Mouse (Mus musculus): Measurements from ENCODE around the gene Casc3.

The Casc3 gene

DNA sequence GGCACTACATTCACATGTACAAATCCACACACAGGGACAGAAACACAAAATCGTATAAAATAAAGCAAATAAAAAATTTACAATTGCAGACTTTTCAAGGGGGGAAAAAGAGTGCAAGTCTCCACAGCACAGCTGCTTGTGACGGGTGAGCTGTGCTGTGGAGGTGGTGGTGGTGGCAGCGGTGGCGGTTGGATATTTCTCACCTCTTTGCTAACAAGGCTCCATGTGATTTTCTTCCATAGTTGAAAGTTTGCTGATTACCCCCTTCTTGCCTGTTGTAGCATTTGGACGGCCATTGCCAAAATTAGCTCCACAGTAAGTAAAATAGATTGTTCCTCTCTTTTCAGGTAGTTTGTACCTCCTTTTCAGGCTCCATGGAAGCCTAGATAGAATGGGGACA, at the start of gene Casc3:
TSS of gene Casc3 (plus strand) at position 301 of the 400 bp plus-strand sequence.
- DNase-seq (ENCODE audit: low spot score in 2 of 2), result no peak

DNA sequence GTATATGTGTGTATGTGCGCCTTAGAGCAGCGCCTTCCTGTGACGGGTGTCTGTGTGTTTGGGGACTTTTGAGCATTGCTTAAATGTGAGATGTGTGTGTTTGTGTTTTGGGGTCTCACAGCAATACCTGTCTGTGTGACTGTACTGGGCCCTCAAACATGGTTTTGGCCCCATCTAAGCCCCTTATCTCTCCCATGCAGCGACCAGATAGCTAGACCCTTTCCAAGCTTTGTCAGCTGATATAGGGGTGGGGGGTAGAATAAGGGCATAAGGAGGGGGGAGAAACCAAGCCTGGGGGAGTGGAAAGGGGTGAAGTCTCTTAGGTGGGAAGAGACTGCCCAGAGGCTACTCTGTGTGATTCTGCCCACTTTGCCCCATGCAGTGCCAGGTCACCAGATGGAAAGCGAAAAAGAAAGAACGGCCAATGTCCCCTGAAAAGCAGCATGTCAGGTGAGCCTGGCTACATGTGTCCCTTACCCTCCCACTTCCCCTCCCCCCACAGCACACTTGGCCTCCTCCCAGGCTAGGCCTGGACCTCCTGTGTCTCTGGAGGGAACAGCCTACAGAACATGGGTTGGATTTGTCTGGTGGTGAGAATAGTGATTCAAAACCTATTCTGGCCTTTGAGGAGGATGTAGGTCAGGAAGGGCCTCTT, 48.9 kb upstream of the Casc3 start:
- DNase-seq (ENCODE audit: low spot score in 2 of 2), result no peak

- no peak for DNase-seq (ENCODE audit: low spot score in 2 of 2)
Measured at GRCm38 (mm10) chr11:98756711-98757110, 48.0 kb upstream of the Casc3 start.

DNA sequence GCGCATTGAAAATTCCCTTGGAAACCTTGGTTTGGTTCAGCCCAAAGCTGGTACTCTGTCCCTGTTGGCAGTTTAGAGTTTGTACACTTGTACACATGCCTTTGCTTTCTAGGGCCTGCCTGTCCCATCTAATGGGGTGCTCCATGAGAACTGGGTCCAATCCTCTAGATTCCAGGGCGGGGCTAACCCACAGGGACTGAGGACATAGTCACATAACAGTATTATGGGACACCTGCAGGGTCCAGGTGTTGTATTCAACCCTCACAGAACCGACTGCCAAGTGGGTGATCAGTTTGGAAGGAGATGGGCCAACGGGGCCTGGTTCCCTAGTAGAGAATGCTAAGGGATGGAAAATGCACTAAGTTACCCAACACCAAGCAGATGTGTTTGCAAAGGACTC, 42.8 kb upstream of the Casc3 start:
- no peak for DNase-seq (ENCODE audit: low spot score in 2 of 2)

- DNase-seq (ENCODE audit: low spot score in 2 of 2), result peak in 1 of 2 experiments; percentile 18
Measured at GRCm38 (mm10) chr11:98762756-98763501, 41.8 kb upstream of the Casc3 start.

GRCm38 (mm10) chr11:98763502-98763861, 41.2 kb upstream of the Casc3 start:
- no peak for DNase-seq (ENCODE audit: low spot score in 2 of 2)

DNA sequence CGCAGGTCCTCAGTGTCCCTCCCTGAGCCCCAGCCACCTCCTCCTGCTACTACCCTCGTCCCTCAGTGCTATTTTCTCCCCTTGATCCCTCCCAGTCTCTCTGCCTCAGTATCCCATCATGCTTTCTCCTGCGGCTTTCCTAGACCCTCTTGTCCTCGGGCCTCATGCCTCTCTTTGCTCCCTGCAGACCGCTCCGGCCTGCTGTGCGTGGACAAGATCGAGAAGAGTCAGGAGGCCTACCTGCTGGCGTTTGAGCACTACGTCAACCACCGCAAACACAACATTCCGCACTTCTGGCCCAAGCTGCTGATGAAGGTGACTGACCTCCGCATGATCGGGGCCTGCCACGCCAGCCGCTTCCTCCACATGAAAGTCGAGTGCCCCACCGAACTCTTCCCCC, 40.6 kb upstream of the Casc3 start:
- peak in 1 of 2 experiments; percentile 2 for DNase-seq (ENCODE audit: low spot score in 2 of 2)

GRCm38 (mm10) chr11:98764746-98765145, 40.0 kb upstream of the Casc3 start:
- DNase-seq (ENCODE audit: low spot score in 2 of 2), result no peak

DNA sequence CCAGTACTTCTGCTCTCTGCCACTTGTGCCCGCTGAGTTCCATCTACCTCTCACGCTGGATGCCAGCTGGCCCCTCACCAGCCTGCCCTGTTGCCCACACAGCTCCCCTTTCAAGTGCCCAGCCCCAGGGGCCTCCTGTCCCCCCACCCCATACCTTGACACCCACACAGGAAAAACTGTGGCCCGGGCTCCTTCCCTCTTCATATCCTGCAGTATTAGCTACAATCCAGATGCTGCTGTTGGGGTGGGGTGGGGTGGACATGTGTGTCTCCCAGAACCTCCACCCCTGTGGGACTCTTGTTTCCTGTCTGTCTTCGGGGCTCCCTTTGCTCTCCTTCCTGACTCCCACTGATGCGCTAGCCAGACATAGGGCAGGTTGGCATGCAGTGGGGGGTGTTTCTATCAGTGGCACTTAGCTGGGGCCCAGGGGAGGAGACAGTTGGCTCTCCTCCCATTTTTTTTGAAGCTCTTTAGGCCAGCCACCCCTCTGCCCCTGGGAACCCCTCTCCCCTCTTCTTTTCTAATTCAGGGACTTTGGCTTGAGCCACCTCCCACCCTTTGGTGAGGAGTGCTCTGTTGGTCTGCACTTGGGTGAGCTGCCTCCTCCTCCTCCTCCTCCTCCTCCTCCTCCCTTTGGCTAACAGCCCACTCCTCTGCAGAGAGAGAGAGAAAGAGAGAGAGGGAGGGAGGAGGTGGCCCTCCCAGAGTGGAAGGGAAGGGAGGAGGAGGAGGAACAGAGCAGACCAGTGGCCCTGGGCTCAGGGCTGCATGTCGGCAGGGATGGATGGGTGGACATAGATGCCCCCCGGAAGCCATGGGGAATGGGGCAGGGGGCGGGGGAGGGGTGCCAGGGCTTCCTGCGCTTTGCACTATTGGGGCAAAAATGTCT, 39.0 kb upstream of the Casc3 start:
- DNase-seq (ENCODE audit: low spot score in 2 of 2), result peak in 1 of 2 experiments; percentile 25

GRCm38 (mm10) chr11:98766346-98766745, 38.4 kb upstream of the Casc3 start:
- peak in 1 of 2 experiments; percentile 1 for DNase-seq (ENCODE audit: low spot score in 2 of 2)

- DNase-seq (ENCODE audit: low spot score in 2 of 2), result peak in 1 of 2 experiments; percentile 11
Measured at GRCm38 (mm10) chr11:98766816-98767215, 37.9 kb upstream of the Casc3 start.

GRCm38 (mm10) chr11:98767276-98767675, 37.4 kb upstream of the Casc3 start:
- peak in 1 of 2 experiments; percentile 53 for DNase-seq (ENCODE audit: low spot score in 2 of 2)

- DNase-seq (ENCODE audit: low spot score in 2 of 2), result no peak
Measured at GRCm38 (mm10) chr11:98767713-98768112, 37.0 kb upstream of the Casc3 start.

DNA sequence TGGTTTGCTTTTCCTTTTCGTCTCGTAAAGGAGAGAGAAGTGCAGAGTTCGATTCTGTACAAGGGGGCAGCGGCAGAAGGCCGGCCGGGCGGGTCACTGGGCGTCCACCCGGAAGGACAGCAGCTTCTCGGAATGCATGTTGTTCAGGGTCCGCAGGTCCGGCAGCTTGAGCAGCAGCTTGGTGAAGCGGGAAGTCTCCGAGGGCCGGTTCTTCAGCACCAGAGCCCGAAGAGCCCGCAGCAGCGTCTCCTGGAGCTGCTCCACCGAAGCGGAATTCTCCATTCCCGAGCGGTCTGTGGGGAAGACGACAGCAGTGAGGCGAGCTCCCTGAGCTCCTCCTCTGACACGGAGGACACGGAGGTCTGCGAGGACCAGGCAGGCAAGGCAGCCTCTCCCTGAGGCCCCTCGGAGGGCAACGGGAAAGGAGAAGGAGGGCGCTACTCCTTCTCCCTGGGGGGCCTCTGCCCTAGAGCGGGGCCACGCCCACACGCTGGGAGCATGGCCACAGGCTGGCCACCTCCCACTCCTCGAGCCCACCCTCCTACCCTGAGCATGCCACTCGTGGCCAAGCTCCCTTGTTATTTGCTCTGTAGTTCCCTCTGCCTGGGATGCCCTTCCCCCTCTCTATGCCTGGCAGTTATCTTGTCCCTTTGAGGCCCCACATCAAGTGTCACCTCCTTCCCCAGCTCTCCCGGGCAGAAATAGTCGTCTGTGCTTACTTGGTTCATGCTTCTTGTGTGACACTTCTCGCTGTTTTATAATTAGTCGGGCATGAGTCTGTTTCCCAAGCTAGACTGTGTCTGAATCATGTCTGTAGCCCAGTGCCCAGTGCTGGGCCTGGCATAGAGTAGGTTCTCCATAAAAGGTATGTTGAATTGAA, 36.3 kb upstream of the Casc3 start:
- DNase-seq (ENCODE audit: low spot score in 2 of 2), result no peak

GRCm38 (mm10) chr11:98769007-98769954, 35.4 kb upstream of the Casc3 start:
- DNase-seq (ENCODE audit: low spot score in 2 of 2), result no peak

DNA sequence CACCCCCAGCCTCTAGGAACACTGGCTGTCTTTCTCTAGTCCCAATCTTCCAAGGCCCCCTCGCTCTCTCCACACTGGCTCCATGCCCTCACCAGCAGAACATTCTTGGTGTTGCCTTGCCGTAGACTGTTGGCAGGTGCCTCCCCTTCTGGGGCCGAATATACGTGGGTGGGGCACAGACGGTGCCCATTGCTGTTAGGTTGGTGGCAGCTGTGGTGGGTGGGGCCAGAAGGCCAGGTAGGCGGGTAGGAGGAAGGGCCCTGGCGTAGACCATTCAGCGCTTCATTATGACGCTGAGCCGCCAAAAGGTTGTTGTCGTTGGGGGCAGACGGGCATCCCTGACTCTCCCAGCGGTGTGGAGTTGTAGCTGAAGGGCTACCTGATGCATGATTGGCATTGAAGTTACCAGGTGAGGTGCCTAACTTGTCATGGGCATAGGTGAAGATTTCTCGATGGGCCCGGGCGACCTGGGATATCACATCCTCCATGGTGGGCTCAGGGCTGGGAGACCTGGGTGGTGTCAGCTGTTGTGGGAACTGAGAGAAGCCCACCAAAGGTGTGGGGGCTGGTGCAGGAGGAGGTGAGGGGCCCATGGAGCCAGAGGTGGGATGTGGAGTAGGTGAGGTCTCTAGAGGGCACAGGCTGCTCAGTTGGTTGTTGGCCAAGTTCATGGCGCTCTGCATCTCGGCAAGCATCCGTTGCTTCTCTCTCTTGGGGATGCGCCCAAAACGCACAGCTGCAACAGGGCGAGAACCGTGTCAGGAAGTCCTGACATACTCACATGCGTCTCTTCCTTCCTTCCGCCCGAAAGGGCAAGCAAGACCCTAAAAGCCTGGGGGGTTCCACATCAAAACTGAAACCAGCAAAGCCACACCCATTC, 34.4 kb upstream of the Casc3 start:
- no peak for DNase-seq (ENCODE audit: low spot score in 2 of 2)

DNA sequence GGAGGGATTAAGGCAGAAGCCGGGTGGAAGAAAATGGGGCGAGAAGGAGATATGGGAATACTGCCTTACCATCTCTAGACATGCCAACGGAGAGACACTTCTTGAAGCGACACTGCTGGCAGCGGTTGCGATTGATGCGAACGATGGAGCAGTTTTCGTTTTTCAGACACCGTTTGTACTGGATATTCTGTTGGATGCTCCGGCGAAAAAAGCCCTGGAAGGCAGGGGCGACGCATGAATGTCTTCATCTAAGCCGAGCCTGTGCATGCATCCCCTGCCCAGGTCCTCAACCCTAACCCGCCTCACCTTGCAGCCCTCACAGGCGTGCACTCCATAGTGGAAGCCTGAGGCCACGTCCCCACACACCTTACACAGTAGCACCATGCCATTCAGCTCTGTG, 33.6 kb upstream of the Casc3 start:
- DNase-seq (ENCODE audit: low spot score in 2 of 2), result no peak

DNA sequence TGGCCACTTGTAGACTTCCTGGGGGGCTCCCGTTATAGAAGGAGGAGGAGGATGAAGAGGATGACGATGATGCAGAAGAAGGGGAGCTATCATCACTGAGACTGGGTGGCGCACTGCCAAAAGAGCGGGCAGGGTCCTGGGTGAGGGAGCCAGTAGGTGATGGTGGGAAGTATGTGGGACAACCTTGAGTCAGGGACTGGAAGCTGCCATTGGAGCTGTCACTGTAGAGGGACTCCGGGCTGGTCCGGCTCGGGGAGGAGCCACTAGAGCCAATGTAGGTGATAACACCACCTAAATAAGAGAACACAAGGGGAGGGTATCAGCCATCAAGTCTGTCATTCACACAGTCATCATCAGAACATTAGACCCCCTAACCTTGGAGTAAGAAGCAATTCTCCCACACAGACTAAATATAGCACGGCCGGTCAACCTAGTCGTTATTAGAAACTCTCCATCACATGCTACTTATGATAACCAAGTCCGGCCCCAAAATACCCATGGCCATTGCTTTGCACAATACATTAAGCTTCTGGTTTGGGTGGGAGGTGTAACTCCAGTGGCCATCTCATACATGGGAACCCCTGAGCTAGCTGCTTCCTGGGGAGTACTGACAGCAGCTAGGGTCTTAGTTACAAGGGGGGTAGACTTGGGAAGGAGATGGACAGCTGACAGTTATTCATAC, 32.7 kb upstream of the Casc3 start:
- no peak for DNase-seq (ENCODE audit: low spot score in 2 of 2)

Measured in cerebellum, postnatal 4 days (tissue).